Mouse (Mus musculus): ENCODE data around the gene Rnf10. TPM values are rescaled to one million over a fixed set of nuclear protein-coding genes. Genes with fewer than 3 reads are reported as not detected.

The Rnf10 gene
- polyA plus RNA-seq, 1 experiment from 2014 or later = 166 TPM

GRCm38 (mm10) chr5:115273549-115274135 is 944 bp upstream of the Rnf10 start:
- H3K36me3 ChIP-seq = peaks cover 24% of the 10 kb centered on the region
- no peak for ATAC-seq
- no peak overlapping the region for H3K4me3 ChIP-seq
- H3K9me3 ChIP-seq (replicated peaks) = no peaks in the 10 kb centered on the region; the same call in 1 of the 2 replicates
- peak overlapping the region; percentile 98; the same call in 1 of the 2 replicates for H3K9ac ChIP-seq
- peak overlapping the region; percentile 69 for H3K4me2 ChIP-seq
- H3K27me3 ChIP-seq (replicated peaks) = no peaks in the 10 kb centered on the region
- WGBS (ENCODE audit: insufficient replicate concordance) = 70% methylated on average over 6 of the region's 6 CpGs
- H3K27ac ChIP-seq = peak overlapping the region; percentile 76
- peaks cover 65% of the 10 kb centered on the region for H3K4me1 ChIP-seq

- peak overlapping the region; percentile 81 for H3K4me2 ChIP-seq
- peaks cover 31% of the 10 kb centered on the region for H3K36me3 ChIP-seq
- ATAC-seq = peak; percentile 51
- H3K9me3 ChIP-seq (replicated peaks) = no peaks in the 10 kb centered on the region; the same call in 1 of the 2 replicates
- H3K4me3 ChIP-seq = peak overlapping the region; percentile 80
- peak overlapping the region; percentile 98 for H3K9ac ChIP-seq
- peak overlapping the region; percentile 100 for H3K27ac ChIP-seq
- peaks cover 70% of the 10 kb centered on the region for H3K4me1 ChIP-seq
- under 1% methylated on average over 68 of the region's 77 CpGs for WGBS (ENCODE audit: insufficient replicate concordance)
- no peaks in the 10 kb centered on the region for H3K27me3 ChIP-seq (replicated peaks)
Observed at GRCm38 (mm10) chr5:115271931-115272811, 527 bp downstream of the Rnf10 start.

- H3K36me3 ChIP-seq = peaks cover 47% of the 10 kb centered on the region
- peaks cover 82% of the 10 kb centered on the region for H3K4me1 ChIP-seq
- H3K27ac ChIP-seq = peak overlapping the region; percentile 100
- H3K27me3 ChIP-seq (replicated peaks) = no peaks in the 10 kb centered on the region
- ATAC-seq = no peak
- peak overlapping the region; percentile 80 for H3K4me3 ChIP-seq
- H3K9ac ChIP-seq = peak overlapping the region; percentile 98
- peak overlapping the region; percentile 81 for H3K4me2 ChIP-seq
- H3K9me3 ChIP-seq (replicated peaks) = no peaks in the 10 kb centered on the region
- WGBS (ENCODE audit: insufficient replicate concordance) = 89% methylated on average over 1 of the region's 1 CpGs
Observed at GRCm38 (mm10) chr5:115269969-115270368, 2.7 kb downstream of the Rnf10 start.

- peak overlapping the region; percentile 98 for H3K9ac ChIP-seq
- H3K4me1 ChIP-seq = peaks cover 82% of the 10 kb centered on the region
- peak overlapping the region; percentile 81 for H3K4me2 ChIP-seq
- peaks cover 62% of the 10 kb centered on the region for H3K36me3 ChIP-seq
- H3K4me3 ChIP-seq = peak overlapping the region; percentile 80
- 44% methylated on average over 3 of the region's 3 CpGs for WGBS (ENCODE audit: insufficient replicate concordance)
- no peaks in the 10 kb centered on the region for H3K9me3 ChIP-seq (replicated peaks)
- ATAC-seq = no peak
- H3K27ac ChIP-seq = peak overlapping the region; percentile 100
- H3K27me3 ChIP-seq (replicated peaks) = no peaks in the 10 kb centered on the region
Observed at GRCm38 (mm10) chr5:115268266-115268665, 4.4 kb downstream of the Rnf10 start.

- peaks cover 69% of the 10 kb centered on the region for H3K36me3 ChIP-seq
- peaks cover 85% of the 10 kb centered on the region for H3K4me1 ChIP-seq
- no peaks in the 10 kb centered on the region for H3K27me3 ChIP-seq (replicated peaks)
- peak overlapping the region; percentile 100 for H3K27ac ChIP-seq
- H3K9ac ChIP-seq = peak overlapping the region; percentile 80
- no peaks in the 10 kb centered on the region for H3K9me3 ChIP-seq (replicated peaks)
- ATAC-seq = peak; percentile 39; the same call in 1 of the 2 replicates
- WGBS (ENCODE audit: insufficient replicate concordance) = 27% methylated on average over 3 of the region's 3 CpGs
- H3K4me2 ChIP-seq = peak overlapping the region; percentile 81
- peak overlapping the region; percentile 50 for H3K4me3 ChIP-seq
Observed at GRCm38 (mm10) chr5:115267469-115268045, 5.1 kb downstream of the Rnf10 start.

GRCm38 (mm10) chr5:115266787-115267468 is 5.8 kb downstream of the Rnf10 start:
- Histone ChIP-seq H3K4me1 (peaks cover 91% of the 10 kb centered on the region), H3K27me3 (replicated peaks) (no peaks in the 10 kb centered on the region), H3K36me3 (peaks cover 74% of the 10 kb centered on the region), H3K4me2 (peak overlapping the region; percentile 81), H3K27ac (peak overlapping the region; percentile 100), H3K9me3 (replicated peaks) (no peaks in the 10 kb centered on the region), H3K9ac (peak overlapping the region; percentile 80), H3K4me3 (peak overlapping the region; percentile 50)
- 17% methylated on average over 8 of the region's 8 CpGs for WGBS (ENCODE audit: insufficient replicate concordance)
- ATAC-seq = peak; percentile 90

GRCm38 (mm10) chr5:115266340-115266739 is 6.4 kb downstream of the Rnf10 start:
- H3K4me3 ChIP-seq = peak overlapping the region; percentile 50
- peak overlapping the region; percentile 73 for H3K9ac ChIP-seq
- H3K4me2 ChIP-seq = peak overlapping the region; percentile 81
- H3K27me3 ChIP-seq (replicated peaks) = no peaks in the 10 kb centered on the region
- H3K9me3 ChIP-seq (replicated peaks) = no peaks in the 10 kb centered on the region
- 67% methylated on average over 5 of the region's 5 CpGs for WGBS (ENCODE audit: insufficient replicate concordance)
- H3K36me3 ChIP-seq = peaks cover 78% of the 10 kb centered on the region
- H3K4me1 ChIP-seq = peaks cover 91% of the 10 kb centered on the region
- ATAC-seq = peak; percentile 53
- peak overlapping the region; percentile 100 for H3K27ac ChIP-seq

GRCm38 (mm10) chr5:115262502-115263291 is 10.0 kb downstream of the Rnf10 start:
- no peak for ATAC-seq
- 84% methylated on average over 14 of the region's 14 CpGs for WGBS (ENCODE audit: insufficient replicate concordance)
- Histone ChIP-seq H3K27ac (peak overlapping the region; percentile 23), H3K4me1 (peaks cover 79% of the 10 kb centered on the region), H3K9me3 (replicated peaks) (no peaks in the 10 kb centered on the region), H3K4me2 (peak overlapping the region; percentile 2; the same call in 1 of the 2 replicates), H3K27me3 (replicated peaks) (no peaks in the 10 kb centered on the region), H3K4me3 (no peak overlapping the region), H3K36me3 (peaks cover 83% of the 10 kb centered on the region), H3K9ac (0 out of 2 replicates have a peak overlapping the region, but pooled peaks have one; percentile 5)

GRCm38 (mm10) chr5:115261880-115262279 is 10.8 kb downstream of the Rnf10 start:
- Histone ChIP-seq H3K4me1 (peaks cover 74% of the 10 kb centered on the region), H3K9ac (0 out of 2 replicates have a peak overlapping the region, but pooled peaks have one; percentile 5), H3K4me2 (no peak overlapping the region), H3K27me3 (replicated peaks) (no peaks in the 10 kb centered on the region), H3K27ac (peak overlapping the region; percentile 23), H3K4me3 (no peak overlapping the region), H3K9me3 (replicated peaks) (no peaks in the 10 kb centered on the region), H3K36me3 (peaks cover 91% of the 10 kb centered on the region)
- 73% methylated on average over 1 of the region's 1 CpGs for WGBS (ENCODE audit: insufficient replicate concordance)
- ATAC-seq = no peak

GRCm38 (mm10) chr5:115261141-115261540 is 11.6 kb downstream of the Rnf10 start:
- Histone ChIP-seq H3K27ac (peak overlapping the region; percentile 43; the same call in 1 of the 2 replicates), H3K27me3 (replicated peaks) (no peaks in the 10 kb centered on the region), H3K36me3 (peaks cover 92% of the 10 kb centered on the region), H3K9me3 (replicated peaks) (no peaks in the 10 kb centered on the region), H3K4me2 (peak overlapping the region; percentile 29; the same call in 1 of the 2 replicates), H3K4me3 (no peak overlapping the region), H3K9ac (0 out of 2 replicates have a peak overlapping the region, but pooled peaks have one; percentile 1), H3K4me1 (peaks cover 66% of the 10 kb centered on the region)
- no peak for ATAC-seq
- 89% methylated on average over 8 of the region's 8 CpGs for WGBS (ENCODE audit: insufficient replicate concordance)
